Mouse (Mus musculus) kidney, postnatal 14 days (tissue): ENCODE data around the gene Myh7.
"Not testable (repeated sequence)": the region's sequence is repeated elsewhere in the genome, so short reads cannot be mapped to it uniquely, and the experiment has no call there.

Experiments
- DNase-seq: peaks from one replicate; pipeline ENCODE4 v3.0.0; 2022; ENCODE audit warnings: mixed read lengths

Gene Myh7

DNA sequence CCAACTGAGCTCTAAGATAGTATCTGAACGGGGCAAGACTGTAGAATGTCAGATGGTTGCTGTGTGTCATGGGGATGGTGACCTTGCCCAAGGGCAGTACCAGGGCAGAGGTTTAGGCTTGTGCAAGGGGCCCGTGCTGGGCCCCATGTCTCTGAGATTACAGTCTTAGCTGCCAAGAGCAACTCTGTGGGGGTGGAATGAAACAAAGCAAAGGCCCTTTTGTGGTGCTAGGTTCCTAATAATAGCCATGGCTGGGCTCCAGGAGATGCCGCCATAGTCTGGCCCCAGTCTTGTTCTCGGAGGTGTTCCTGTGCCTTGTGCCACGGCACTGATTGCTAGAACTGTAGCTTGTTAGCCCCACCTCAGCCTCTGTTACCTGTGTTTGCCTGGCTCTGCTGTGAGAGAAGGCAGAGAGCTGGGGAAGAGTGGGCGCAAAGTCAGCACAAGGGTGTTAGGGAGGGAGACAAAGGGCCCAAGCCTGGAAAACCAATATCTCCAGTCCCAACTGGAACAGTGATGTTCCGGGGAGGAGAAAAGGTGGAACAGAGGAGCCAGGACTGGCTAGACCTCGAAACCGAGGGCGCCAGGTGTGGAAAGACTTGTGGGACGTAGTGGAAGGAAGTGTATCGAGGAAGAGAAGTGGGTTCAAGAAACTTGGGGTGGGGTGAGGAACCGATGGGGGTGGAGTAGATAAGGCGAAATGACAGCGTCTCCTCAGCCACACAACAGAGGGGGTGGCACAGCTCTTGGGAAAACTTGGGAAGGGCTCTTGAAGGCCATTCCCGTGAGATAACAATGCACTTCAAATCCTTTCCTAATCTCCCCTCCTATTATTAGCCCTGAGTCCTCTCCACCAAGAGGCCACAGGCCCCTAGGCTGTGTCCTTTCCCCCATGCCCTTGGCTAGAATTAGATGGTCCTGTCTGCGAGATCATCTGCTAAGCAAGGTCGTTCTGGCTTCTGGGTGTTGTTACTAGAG, 9.7 kb upstream of the Myh7 start:
- DNase-seq = no peak

DNA sequence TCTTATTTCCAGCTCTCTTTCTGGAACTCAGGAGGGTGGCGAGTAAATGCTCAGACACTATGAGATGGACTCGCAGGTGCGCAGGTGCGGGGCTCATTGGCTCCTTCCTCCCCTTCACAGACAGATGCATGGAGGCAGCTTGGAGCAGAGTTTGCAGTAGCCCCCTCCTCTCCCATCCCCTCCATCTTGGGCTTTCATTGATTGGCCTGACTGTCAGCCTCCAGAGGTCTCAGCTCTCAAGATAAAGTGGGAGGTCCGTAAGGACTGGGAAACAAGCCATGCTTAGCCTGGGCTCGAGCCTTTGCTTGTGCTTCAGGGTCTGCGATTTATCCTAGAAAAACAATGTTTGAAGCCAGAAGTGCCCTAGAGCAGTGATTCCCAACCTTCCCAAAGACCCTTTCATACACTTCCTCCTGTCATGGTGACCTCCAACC, 8.3 kb upstream of the Myh7 start:
- DNase-seq = no peak

DNA sequence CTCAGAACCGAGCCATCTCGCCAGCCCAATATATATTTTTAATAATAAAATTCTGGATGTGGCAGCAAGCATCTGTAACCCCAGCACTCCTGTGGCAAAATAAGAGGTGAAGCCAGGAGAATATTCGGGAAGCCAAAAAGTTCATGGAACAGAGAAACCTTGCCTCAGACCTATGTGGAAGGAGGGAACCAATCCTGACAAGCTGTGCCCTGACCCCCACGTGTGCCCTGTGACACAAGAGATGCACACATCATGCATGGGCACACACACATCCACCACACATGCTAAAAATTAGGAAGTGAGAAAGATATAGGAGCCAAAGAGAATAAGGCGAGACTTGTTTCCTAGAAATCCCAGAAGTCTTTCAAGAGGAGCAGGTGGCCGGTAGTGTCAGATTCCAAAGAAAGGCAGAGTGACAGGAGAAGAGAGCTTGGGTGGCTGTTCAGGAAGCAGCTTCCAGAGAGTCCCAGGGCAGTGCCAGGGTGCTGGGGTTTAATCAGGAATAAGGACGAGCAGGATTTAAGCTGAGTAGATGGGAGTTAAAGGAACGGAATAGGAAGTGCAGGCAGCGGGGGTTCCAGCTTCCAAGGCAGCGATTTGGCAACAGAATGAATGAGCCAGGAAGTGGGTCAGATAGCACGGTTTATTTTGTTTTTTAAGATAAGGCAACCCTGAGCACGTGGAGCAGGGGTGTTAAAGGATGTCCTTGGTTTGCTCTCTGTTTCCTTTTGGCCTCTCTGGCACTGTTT, 7.7 kb upstream of the Myh7 start:
- no peak for DNase-seq

DNA sequence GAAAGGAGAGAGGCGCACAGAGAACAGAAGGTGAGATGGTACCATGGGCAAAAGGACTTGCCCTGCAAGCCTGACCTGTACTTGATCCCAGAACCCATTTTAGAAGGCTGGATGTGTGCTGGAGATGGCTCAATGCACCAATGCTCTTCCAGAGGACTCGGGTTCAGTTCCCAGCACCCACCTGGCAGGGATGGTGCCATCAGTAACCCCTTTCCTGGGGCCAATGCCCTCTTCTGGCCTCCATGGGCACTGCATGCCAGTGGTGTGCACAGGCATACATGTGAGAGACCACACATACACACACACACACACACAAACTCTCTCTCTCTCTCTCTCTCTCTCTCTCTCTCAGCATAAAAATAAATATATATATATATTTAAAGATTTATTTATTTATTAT, 7.0 kb upstream of the Myh7 start:
- DNase-seq = no peak

DNA sequence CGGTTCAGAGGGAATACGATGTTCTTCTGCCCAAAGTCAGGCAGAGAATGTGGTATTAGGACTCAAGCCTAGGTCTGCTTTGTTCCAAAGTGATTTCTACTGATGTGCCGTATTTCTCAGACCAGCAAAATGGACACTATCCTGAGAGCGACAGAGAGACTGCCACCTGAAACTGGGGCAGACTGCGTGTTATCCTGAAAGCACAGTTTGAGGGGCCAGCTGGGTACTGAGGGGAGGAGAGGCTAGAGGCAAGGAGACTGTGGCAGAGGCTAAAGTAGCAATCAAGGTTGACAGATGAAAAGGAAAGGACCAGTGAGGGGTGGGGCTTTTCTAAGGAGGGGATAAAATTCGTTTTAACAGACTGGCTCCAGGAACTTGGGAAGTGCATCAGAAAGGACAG, 6.4 kb upstream of the Myh7 start:
- no peak for DNase-seq

DNA sequence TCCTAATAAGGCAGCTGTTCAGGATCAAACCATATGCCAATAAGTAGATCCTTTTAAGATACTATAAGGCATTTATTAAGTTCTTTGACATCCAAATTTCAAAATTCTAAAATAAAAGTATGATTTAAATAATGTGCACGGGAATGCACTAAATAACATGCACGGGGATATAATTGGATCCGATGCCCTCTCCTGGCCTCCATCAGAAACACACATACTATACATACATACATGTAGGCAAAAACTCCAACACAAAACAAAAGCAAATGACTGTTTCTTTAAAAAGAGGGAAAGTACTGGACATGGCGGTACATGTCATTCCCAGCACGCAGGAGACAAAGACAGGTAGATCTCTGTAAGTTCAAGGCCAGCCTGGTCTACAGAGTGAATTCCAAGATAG, 5.4 kb upstream of the Myh7 start:
- not testable (repeated sequence) for DNase-seq

DNA sequence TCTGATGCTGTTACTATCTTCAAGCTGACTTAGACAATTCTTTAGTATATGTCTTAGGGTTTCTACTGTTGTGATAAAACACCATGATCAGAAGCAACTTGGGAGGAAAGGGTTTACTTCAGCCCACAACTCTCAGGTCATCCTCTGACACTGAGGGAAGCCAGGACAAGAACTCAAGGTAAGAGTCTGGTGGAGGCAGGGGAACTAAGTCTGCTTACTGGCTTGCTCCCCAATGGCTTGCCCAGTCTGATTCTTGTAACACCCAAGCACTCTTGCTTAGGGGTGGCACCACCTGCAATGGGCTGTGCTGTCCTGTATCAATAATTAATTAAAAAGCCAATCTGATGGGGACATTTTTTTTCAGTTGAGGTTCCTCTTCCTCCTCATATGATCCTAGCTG, 4.3 kb upstream of the Myh7 start:
- no peak for DNase-seq

DNA sequence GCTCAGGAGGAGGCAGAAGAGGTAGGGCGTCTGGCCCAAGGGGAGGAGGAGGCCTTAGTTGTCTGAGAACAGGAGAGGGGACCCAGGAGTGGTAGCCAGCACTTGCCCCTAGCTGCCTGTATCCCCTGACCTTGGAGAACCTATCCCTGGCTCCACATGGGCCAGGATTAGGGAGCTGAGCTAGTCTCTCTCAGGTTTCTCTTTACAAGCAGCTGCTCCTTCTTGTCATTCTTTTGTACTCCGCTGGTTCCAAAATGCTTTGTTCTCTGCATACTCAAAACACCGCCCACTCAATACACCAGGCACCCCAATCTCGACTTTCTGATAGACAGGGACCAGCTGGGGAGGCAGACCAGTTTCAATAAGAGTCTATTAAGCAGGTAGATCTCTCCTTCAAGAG, 2.9 kb upstream of the Myh7 start:
- no peak for DNase-seq

DNA sequence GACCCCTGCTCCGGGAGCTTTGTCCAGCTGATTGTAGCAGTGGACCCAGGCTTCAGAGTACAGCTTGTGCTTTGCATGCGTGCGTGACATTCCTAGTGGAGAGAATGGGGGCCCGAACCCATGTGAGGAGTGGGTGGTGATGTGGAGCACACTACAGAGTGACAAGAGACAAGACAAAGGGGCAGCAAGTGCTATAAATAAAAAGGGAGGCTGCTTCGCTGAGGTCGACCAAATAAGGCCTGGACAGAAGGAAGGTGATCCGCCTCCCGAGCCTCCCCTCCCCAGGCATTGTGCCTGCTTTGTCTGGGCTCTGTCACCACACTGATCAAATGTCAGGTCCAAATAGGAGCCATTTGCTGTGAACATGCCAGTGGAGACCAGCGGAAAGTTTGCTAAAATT, 2.4 kb upstream of the Myh7 start:
- no peak for DNase-seq

DNA sequence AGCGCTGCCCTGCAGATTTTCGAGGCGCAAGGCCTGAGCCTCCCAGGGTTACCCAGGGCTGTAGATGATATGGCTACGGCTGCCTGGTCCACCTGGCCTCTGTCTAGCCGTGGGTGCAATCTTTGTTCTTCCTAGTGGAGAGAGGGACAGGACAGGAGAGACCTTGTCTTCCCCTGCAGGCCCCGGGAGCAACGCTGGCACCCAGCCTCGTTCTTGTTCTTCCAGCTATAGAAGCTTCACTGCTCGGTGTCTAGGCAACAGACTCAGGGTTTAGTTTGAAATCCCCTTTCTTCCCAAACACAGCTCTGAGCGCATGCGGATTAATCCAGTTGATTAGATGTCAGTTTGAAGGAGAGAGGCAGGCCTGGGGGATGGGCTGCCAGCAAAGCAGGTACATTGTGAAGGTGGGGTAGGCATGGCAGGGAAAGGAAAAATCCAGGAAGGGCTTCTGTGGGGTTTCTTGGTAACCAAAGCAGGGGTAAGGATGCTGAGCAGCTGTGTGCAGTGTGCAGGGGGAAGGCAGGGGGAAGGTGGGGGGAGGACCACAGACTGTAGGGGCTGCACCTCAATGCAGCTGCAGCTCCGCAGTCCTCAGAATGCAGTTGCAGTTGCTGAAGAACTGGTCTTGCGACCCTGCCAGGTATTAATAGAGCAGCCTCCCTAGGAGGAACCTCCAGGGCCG, 1.2 kb upstream of the Myh7 start:
- no peak for DNase-seq

DNA sequence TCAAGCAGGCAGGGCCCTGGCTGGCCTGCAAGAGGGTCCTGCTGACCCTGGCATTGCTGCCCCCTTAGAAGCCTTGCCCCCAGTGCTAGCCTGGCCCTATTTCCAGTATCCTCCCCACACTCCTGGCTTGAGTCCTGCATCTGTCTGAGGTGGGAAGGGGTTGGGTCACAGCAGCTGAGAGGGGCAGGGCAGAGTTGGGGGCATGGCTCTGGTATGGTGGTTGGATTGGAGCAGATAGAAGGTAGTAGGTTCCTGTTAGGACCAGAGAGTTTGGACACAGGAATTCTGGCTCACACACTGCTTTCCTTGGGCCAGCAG, 402 bp upstream of the Myh7 start:
- no peak for DNase-seq

DNA sequence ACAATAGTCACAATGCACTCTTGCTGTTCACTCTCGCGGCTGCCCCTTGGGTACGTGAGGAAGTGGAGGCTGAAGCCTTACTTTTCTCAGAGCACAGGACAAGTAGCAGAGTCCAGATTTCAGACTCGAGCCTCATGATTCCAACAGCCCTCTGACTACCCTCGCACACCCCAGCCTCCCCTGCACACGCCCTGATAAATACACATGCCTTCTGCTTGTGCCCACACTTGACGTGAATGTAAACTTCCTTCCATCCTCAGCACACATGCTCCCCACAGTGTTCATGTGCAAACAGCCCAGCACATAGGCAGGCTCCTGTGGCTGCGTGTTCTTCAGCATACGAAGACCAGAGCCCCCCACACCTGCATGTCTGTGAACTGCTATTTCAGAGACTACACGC, 790 bp downstream of the Myh7 start:
- DNase-seq = no peak

DNA sequence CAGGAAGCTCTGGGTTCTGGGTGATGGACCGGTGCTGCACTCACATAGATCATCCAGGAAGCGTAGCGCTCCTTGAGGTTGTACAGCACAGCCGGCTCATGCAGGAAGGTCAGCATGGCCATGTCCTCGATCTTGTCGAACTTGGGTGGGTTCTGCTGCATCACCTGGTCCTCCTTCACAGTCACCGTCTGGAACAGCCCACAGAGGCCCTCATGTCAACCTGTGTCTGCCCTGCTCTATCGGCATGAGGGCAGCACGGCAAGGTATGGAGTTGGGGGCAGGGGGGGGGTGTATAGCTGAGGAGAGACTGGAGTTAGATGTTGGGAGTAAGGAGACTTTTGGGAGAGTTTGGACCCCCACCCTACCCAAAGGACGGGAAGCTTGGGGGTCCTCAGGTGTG, 2.2 kb downstream of the Myh7 start:
- no peak for DNase-seq

DNA sequence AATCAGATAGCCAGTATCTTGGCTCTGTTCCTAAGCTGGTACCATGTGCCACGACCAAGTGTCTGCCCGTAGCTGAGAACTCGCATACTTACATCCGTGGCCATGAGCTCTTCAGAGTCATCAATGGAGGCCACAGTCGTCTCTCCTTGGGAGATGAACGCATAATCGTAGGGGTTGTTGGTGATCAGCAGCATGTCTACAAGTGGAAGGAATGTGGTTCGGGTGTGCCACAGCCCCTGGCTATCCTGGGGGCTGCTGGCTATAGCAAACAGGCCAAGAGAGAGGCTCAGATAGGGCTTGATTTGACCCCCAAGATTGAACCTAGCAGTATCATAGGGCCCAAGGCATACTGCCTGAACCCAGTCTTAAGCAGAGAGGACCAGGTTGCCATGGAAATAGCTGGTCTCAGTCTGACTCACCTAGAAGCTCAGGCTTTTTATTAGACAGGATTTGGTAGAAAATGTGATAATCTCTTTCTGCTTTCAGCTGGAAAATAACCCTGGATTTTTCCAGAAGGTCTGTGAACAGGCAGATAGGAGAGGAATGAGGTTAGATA, 4.5 kb downstream of the Myh7 start:
- DNase-seq = no peak

DNA sequence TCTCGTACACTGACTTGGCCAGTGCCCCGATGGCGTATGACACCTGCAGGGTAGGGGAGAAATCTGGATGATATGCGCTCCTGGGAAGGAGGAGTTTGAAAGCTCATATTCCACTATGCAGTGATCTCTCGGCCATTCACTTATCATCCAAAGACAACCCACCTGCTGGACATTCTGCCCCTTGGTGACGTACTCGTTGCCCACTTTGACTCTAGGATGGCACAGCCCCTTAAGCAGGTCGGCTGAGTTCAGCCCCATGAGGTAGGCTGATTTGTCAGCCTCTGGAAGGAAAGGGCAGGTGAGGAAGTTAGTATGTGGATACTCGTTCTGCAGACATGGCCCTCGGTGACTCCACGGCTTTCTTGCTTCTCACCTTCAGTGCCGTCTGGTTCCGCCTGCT, 5.5 kb downstream of the Myh7 start:
- no peak for DNase-seq

DNA sequence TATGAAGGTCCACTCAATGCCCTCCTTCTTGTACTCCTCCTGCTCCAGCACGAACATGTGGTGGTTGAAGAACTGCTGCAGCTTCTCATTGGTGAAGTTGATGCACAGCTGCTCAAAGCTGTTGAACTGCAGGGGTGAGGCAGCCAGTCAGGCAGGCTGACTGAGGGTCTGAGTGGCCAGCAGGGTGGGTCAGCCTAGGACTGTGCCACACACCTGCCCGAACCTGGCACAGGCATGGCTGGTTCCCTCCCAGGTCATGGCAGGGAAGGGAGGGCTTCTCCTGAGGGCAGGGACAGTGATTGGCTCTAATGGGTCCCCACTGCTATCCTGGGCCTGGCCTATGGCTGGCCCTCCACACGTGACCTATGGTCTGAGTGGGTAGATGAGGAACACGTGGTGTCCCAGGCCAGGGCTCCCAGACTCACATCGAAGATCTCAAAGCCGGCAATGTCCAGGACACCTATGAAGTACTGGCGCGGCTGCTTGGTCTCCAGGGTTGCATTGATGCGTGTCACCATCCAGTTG, 6.0 kb downstream of the Myh7 start:
- DNase-seq = not testable (repeated sequence)

DNA sequence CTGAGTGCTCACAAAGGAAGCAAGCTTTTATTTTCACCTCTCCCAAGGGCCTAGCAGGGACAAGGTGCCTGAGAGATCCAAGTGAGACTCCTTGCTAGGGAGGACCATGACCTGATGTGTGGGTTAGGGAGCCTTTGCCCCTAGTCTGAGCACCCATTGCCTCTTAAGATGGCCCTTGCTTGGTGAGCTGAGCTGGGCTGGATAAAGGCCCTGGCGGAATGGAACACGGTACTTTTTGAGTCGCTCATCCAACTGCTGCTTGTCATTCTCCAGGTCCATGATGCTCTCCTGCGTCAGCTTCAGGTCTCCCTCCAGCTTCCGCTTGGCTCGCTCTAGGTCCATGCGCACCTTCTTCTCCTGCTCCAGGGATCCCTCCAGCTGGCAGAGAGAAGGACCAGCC, 12.5 kb downstream of the Myh7 start:
- DNase-seq = no peak

DNA sequence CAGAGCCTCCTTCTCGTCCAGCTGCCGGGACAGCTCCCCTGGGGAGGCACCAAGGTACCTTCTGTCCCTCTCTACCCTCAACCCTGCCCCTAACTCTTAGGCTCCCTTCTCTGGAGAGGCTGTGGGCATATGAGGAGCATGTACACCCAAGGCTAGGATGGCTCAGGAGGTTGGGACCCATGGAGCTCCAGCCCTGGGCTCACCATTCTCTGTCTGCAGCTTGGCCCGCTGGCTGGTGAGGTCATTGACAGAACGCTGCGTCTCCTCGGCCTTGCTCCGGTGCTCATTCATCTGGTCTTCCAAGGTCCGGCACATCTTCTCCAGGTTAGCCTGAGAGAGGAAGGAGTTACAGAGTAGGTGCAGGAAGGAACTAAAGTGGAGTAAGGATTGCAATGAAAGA, 15.8 kb downstream of the Myh7 start:
- no peak for DNase-seq

DNA sequence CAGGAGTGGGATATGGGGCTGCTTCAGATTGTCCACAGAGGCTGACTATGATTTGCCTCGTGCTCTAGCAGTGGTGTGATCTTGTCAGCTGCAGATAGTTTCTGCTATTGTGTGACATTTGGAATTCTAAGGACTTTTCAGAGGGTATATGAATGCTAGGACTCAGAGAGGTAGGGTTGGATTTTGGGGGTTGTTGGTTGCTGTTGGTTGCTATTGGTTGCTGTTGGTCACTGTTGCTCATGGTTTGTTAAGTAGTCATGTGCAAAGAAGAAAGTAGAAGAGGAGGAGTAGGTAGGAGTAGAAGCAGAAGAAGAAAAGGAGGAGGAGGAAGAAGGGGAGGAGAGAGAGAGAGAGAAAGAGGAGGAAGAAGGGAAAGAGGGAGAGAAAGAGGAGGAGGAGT, 17.8 kb downstream of the Myh7 start, which contains the start of gene Gm17428:
Gene Gm17428, plus strand, starts transcription at position 301 of the 400 bp plus-strand sequence.
- no peak for DNase-seq

DNA sequence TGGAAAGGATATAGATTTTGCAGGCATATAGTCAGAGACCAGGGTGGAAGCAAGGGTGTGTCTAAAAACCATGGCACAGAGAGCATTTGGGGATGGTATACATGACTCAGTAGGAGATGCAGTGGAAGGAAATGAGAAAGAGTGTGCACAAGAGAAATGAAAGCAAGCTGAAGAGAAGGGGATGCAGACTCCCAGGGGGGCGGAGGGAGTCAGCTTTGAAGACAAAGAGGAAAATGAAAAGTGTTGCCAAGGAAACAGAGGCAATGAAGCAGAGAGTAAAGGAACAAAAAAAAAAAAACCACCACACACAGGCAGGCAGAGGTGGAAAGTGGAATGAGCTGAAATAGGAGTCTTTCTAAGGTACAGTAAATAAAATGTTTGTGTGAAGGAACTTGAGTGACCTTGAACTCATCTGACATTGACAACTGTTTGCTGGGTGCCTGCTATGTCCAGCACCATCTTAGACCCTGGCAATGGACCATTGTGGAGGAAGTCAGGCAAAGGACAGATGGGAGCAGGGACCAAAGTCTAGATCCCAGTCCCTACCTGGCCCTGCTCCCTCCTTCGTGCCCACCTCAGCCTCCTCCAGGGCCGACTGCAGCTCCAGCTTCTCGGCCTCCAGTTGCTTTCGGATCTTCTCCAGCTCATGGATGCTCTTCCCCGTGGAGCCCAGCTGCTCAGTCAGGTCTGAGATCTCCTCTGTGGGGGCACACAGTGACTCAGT, 20.2 kb downstream of the Myh7 start:
- no peak for DNase-seq

DNA sequence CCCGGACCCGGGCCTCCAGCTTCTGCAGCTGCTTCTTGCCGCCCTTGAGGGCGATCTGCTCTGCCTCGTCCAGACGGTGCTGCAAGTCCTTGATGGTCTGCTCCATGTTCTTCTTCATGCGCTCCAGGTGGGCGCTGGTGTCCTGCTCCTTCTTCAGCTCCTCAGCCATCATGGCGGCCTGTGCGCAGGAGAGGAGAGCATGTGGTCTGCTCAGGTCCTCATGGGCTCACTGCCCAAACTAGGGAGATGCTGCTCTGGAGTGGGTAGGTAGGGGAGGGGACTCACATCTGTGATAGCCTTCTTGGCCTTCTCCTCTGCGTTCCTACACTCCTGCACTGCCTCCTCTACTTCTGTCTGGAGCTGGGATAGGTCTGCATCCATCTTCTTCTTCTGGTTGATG, 21.6 kb downstream of the Myh7 start:
- not testable (repeated sequence) for DNase-seq

DNA sequence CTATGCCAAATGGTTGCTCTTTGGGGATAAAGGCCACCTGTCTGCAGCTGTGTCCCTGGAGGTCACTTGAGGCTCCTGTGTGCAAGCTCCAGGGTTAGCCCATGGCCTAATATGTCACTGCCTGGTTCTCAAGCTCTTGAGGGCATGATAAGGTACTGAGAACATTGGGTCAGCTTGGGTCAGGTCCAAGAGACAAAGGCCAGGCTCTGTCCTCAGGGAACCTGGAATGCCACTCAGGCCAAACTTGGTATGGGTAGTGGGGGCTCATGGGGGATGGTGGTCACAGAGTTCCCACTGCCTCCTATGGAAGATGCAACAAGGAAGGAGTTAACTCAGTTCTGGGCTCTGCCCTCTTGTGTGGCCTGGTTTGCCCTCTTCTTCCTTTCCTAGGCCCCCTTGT, 26.1 kb downstream of the Myh7 start:
- DNase-seq = no peak
